Mouse (Mus musculus): ENCODE measurements at regions not wholly inside any gene's neighbourhood (a gene's known extent, or its start where the extent isn't known, plus 50 kb on each side); places are given as distances from the start of the nearest gene placed in this dataset.

GRCm38 (mm10) chr2:9681691-9682152, 199.3 kb upstream of the 4930412O13Rik start:
- no peak for DNase-seq (ENCODE audit: extremely low spot score, low read depth, low spot score)

DNA sequence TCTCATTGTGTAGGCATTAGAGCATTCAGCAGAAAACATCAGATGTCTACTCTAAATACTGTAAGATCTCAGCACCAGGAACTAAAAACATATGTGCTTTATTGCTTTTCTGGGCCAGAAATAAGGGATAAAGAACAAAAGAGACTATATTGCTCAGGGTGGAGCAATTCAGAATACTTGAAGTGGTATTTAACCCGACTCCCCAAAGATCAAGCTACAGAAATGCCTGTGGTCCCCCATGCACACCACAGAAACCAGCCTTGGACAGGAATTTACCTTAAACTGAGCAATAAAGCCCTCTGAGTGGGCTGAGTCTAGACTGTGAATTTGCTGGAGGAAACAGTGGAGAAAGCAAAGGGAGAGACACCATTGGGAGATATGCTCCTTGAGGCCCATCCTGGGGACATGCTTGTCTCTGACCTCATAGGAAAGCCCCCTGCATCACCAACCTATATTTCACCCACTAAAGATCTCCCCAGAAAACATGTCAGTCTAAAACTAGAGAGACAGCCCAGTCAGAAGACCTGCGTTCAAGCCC, 197.3 kb upstream of the 4930412O13Rik start:
- no peak for DNase-seq (ENCODE audit: extremely low spot score, low read depth, low spot score)

- no peak for DNase-seq (ENCODE audit: extremely low spot score, low read depth, low spot score)
These were observed 192.9 kb upstream of the 4930412O13Rik start for GRCm38 (mm10) chr2:9688176-9688575.

DNA sequence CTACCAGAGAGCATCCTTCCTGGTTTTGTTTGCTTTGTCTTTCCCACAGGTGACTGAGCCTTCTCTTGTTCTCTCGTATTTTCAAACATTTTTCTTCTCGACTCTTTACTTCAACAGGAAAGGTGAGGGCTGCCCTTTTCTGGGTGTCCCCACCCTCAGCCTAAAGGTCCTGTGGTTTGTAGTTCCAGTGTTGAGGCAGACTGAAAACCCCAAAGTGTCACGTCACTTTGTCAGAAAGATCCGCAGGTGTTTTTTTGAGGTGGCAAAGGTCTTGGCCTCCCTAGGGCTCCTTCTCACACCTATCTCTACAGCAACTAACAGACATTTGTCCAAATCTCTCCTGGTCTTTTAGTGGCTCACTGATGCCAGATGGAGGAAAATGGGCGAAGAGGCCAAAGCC, 191.5 kb upstream of the 4930412O13Rik start:
- DNase-seq (ENCODE audit: extremely low spot score, low read depth, low spot score), result no peak

GRCm38 (mm10) chr2:9691506-9691905, 189.5 kb upstream of the 4930412O13Rik start:
- DNase-seq (ENCODE audit: extremely low spot score, low read depth, low spot score), result no peak

DNA sequence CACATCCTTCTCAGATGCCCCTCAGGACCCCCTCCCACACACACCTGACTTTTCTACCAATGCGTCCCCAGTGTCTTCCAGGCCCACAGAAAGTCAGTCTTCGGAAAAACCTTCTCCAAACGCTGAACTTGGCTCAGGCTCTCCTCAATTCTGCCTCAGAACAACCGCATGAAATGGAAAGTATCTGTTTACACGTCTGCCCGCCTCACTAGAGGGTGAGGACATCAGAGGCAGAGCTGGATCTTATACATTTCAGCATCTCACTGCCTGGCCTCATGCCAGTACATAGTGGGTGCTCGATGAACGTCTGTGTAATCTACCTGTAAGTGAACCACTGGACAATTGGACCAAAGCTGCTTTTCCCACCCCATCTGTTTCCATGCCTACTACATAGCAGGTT, 189.1 kb upstream of the 4930412O13Rik start:
- no peak for DNase-seq (ENCODE audit: extremely low spot score, low read depth, low spot score)

- DNase-seq (ENCODE audit: extremely low spot score, low read depth, low spot score), result no peak
These were observed 187.7 kb upstream of the 4930412O13Rik start for GRCm38 (mm10) chr2:9693351-9693750.

GRCm38 (mm10) chr2:9694178-9694577, 186.9 kb upstream of the 4930412O13Rik start:
- no peak for DNase-seq (ENCODE audit: extremely low spot score, low read depth, low spot score)

GRCm38 (mm10) chr2:9697591-9698345, 183.3 kb upstream of the 4930412O13Rik start:
- DNase-seq (ENCODE audit: extremely low spot score, low read depth, low spot score), result no peak

GRCm38 (mm10) chr2:9704266-9704665, 176.8 kb upstream of the 4930412O13Rik start:
- no peak for DNase-seq (ENCODE audit: extremely low spot score, low read depth, low spot score)

- DNase-seq (ENCODE audit: extremely low spot score, low read depth, low spot score), result no peak
These were observed 171.6 kb upstream of the 4930412O13Rik start for GRCm38 (mm10) chr2:9709466-9709865.

GRCm38 (mm10) chr2:9717904-9718303, 163.1 kb upstream of the 4930412O13Rik start:
- no peak for DNase-seq (ENCODE audit: extremely low spot score, low read depth, low spot score)

DNA sequence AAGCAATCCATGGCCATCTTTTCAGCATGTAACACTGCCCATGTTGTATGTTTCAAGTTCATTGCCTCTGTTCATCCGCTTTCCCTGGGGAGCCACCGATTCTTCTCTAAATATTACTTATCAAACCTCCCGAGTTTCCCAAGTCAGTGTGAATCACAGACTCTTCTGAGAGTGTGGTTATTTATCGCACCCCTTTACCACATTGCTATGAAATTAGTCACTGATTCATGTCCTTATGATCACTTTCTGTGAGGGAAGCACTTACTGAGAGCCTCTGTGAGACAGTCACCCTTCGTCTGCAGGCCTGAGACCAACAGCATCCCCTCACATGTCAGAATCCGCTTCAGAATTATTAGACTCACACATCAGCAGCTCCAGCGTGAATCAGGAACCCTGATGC, 147.8 kb upstream of the 4930412O13Rik start:
- DNase-seq (ENCODE audit: extremely low spot score, low read depth, low spot score), result no peak

DNA sequence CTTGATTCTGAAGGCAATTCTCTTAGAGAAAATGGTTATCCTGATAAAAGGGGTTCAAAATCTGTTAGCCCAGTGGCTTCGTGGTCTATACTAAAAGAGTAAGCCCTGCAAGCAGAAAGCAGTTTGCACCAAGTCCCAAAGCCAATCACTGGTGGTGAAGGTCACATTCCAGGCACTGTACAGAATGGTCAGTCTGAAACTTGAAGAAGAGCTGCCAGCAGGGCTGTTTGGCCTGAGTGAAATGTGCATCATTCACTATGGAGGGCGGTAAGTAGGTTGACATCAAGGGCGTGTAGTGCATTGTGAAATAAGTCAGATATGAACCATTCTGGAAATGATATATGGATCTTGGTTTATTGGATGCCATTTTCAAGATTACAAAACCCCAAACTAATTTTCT, 136.9 kb upstream of the 4930412O13Rik start:
- no peak for DNase-seq (ENCODE audit: extremely low spot score, low read depth, low spot score)

GRCm38 (mm10) chr2:9749829-9750788, 130.9 kb upstream of the 4930412O13Rik start:
- no peak for DNase-seq (ENCODE audit: extremely low spot score, low read depth, low spot score)

- no peak for DNase-seq (ENCODE audit: extremely low spot score, low read depth, low spot score)
These were observed 127.4 kb upstream of the 4930412O13Rik start for GRCm38 (mm10) chr2:9753691-9754090.

DNA sequence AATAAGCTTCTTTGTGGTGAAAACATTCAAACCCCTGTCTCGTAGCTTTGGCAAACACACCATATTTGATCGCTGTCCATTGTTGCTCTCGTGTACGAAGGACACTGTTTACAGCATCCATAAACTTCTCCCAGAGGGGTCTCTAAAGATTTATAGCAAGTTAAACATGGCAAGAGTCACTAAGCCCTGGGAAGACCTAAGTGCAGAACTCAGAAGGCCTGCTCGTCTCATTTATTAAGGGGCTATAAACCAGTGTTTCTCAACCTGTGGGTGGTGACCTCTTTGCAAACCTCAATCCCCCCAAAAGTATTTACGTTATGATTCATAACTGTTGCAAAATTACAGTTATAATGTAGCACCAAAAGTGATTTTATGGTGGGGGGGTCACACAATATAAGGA, 126.9 kb upstream of the 4930412O13Rik start:
- DNase-seq (ENCODE audit: extremely low spot score, low read depth, low spot score), result no peak

- DNase-seq (ENCODE audit: extremely low spot score, low read depth, low spot score), result no peak
These were observed 123.2 kb upstream of the 4930412O13Rik start for GRCm38 (mm10) chr2:9757770-9758420.

DNA sequence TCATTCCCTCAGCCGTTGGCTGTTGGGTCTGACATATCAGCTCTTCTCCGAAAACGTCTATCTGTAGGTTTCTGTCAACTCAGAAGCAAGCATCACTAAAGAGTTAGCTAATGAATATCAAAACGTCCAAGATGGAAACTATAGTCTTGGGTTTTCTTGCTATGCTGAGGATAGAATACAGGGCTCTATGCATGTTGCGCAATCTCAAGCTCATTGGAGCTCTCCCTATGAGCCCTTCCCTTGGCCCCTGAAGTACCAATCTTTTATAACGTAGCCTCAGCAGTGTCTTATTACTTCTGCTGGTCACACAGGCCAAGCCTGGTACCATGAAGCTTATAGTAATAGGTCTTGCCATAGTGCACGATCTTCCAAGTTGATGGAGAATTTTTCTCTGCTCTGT, 122.1 kb upstream of the 4930412O13Rik start:
- DNase-seq (ENCODE audit: extremely low spot score, low read depth, low spot score), result no peak

- no peak for DNase-seq (ENCODE audit: extremely low spot score, low read depth, low spot score)
These were observed 121.5 kb upstream of the 4930412O13Rik start for GRCm38 (mm10) chr2:9759389-9760104.

Measured in hindlimb bud, embryonic 11.5 days (tissue).